Mouse (Mus musculus): Measurements from ENCODE around the gene Qpctl.

The Qpctl gene

DNA sequence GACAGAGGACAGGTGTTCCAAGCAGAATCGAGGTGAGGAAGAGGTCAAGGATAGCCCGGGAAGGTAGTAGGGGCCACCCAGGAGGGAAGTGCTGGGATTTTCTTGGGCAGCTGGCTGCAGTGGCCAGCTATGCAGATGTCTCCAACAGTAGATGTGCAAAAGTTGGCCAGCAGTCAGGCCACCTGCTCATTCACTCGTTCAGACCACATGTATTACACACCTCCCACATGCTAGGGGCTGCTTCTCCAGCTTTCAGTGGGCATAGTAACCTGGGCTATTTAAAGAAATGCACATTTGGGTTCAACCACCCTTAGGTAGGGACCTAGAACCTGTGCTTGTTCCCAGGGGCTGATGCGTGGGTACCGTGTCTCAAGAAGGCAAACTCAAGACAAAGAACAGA, 21.3 kb downstream of the Qpctl start:
- CTCF ChIA-PET = interaction anchor here (0.6 kb wide), 1 partner anchor 10 kb away, joined by 12 read pairs; no protein-coding TSS in a partner anchor

DNA sequence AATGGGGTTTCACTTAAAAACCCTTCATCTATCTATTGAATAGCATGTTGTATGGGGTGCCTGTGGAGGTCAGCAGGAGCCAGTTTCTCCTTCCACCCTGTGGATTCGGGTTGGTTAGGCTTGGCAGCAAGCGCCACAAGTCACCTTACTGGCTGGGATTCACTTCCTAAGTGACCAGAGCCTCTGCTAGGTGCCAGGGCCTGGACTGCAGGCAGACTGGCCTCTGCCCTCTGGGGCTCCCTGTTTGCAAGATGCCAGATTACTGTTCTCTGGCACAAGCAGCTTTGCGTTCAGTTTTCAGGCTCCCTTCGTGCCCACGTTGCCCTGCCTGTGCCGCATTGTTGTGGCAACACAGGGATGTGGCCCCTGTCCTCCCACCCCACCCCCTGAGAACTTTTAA, 24.4 kb downstream of the Qpctl start:
- CTCF ChIA-PET = no interaction called here

- CTCF ChIA-PET = no interaction called here
These were observed 27.4 kb downstream of the Qpctl start for GRCm38 (mm10) chr7:19121686-19122085.

- CTCF ChIA-PET = interaction anchor here (1.4 kb wide), 1 partner anchor 32 kb away, joined by 5 read pairs; no protein-coding TSS in a partner anchor
These were observed 29.3 kb downstream of the Qpctl start, which contains the start of gene Fbxo46 for GRCm38 (mm10) chr7:19119631-19120429. Fbxo46 (plus strand) TSS chr7:19119859.

GRCm38 (mm10) chr7:19119083-19119482, 30.0 kb downstream of the Qpctl start:
- CTCF ChIA-PET = no interaction called here

- CTCF ChIA-PET = interaction anchor here (0.6 kb wide), 1 partner anchor 43 kb away, joined by 3 read pairs; no protein-coding TSS in a partner anchor
These were observed 30.9 kb downstream of the Qpctl start, which contains the start of gene Gm4969 for GRCm38 (mm10) chr7:19118028-19118771. Gm4969 (minus strand) TSS chr7:19118368.

- CTCF ChIA-PET = no interaction called here
These were observed 39.5 kb downstream of the Qpctl start for GRCm38 (mm10) chr7:19109565-19109964.

DNA sequence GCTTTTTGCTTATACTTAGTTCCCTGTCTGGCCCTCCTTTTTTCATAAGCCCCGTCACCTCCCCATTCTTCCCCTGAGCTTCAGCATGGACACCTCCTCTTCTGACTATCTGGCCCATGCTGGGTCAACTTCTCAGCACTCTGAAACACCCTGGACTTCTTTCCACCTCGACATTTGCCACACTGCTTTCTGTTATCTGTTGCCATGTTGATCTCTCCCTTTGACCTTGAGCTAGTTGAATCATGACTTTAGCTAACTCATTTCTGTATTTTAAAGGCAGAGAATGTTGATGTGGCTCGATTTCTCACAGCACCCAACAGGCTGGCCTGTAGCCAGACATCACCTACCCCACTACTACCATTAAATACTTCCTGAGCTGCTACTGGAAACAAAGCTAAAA, 41.7 kb downstream of the Qpctl start:
- CTCF ChIA-PET = no interaction called here

DNA sequence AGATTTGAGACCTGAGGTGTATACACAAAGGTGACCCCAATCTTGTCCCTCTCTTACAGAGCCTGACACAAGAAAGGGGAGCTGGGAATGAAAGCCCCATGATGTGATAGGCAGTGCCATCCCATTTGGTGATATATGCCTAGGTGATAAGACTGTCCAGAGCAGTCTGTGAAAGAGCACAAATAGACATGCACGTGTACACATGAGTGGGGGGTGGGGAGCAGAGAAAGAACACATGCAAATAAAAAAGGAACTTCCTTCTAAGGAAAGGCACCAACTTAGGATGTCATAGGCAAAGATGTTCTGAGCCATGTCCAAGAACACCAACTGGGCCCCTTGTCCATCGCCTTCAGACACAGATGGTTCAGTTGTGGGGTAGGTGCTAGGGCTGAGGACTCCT, 44.6 kb downstream of the Qpctl start:
- CTCF ChIA-PET = no interaction called here

DNA sequence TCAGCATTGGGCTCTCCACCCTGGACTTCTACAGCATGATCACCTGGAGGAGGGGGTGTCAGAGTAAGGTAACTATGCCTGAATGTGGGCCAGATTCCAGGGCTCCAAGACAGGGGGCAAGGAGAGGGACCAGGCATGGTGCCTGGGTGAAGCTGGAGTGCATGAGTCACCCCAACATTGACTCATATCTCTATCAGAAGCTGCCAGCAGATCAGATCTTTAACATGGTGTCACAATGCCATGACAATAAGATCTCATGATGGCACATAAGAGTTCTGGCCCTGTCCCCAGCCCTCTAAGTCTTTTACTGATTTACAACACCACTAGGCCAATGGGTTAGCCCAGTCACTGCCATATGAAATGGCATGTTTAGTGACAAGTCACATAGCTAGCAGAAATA, 45.4 kb downstream of the Qpctl start:
- CTCF ChIA-PET = no interaction called here

- CTCF ChIA-PET = no interaction called here
These were observed 48.8 kb downstream of the Qpctl start for GRCm38 (mm10) chr7:19100290-19100689.

- CTCF ChIA-PET = no interaction called here
These were observed 50.3 kb downstream of the Qpctl start for GRCm38 (mm10) chr7:19098811-19099210.

- CTCF ChIA-PET = interaction anchor here (0.9 kb wide), 1 partner anchor 9 kb away, joined by 4 read pairs; no protein-coding TSS in a partner anchor
These were observed 51.2 kb downstream of the Qpctl start for GRCm38 (mm10) chr7:19097863-19098262.

- CTCF ChIA-PET = interaction anchor here (0.9 kb wide), 1 partner anchor 8 kb away, joined by 4 read pairs; no protein-coding TSS in a partner anchor
These were observed 51.9 kb downstream of the Qpctl start for GRCm38 (mm10) chr7:19097217-19097616.

- CTCF ChIA-PET = interaction anchor here (0.6 kb wide), 1 partner anchor 753 kb away, joined by 5 read pairs; no protein-coding TSS in a partner anchor
These were observed 52.6 kb downstream of the Qpctl start for GRCm38 (mm10) chr7:19096421-19096976.

DNA sequence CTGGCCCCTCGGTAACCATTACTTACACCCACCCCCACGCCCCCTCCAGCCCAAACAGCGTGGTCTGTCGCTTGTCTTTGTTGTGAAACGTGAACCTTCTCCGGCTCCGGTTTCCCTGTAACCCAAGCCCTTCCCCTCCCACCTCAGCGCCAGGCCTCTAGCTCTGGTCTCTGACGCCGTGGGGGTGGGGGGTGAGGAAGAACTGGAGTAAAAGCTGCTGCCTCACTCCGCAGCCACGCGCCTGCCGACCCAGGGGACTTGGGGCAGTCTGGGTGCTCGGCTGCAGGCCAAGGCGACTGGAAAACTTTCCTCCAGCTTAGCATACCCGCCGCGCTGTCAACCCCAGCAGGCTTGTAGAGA, 53.4 kb downstream of the Qpctl start:
- CTCF ChIA-PET = interaction anchor here (0.7 kb wide), 1 partner anchor 127 kb away, joined by 3 read pairs; no protein-coding TSS in a partner anchor

GRCm38 (mm10) chr7:19094826-19095750, 54.0 kb downstream of the Qpctl start:
- CTCF ChIA-PET = interaction anchor here (0.7 to 1.3 kb wide), 4 partner anchors 10 to 126 kb away, joined by 3 to 4 read pairs (median 3); partner anchors contain the start of gene Dmwd

GRCm38 (mm10) chr7:19094471-19094825, 54.6 kb downstream of the Qpctl start, which contains the start of gene Six5:
Six5 (plus strand) TSS chr7:19094594.
- CTCF ChIA-PET = interaction anchor here (0.7 to 1.3 kb wide), 4 partner anchors 10 to 24 kb away, joined by 3 to 4 read pairs (median 3); partner anchors contain the start of gene Dmwd

DNA sequence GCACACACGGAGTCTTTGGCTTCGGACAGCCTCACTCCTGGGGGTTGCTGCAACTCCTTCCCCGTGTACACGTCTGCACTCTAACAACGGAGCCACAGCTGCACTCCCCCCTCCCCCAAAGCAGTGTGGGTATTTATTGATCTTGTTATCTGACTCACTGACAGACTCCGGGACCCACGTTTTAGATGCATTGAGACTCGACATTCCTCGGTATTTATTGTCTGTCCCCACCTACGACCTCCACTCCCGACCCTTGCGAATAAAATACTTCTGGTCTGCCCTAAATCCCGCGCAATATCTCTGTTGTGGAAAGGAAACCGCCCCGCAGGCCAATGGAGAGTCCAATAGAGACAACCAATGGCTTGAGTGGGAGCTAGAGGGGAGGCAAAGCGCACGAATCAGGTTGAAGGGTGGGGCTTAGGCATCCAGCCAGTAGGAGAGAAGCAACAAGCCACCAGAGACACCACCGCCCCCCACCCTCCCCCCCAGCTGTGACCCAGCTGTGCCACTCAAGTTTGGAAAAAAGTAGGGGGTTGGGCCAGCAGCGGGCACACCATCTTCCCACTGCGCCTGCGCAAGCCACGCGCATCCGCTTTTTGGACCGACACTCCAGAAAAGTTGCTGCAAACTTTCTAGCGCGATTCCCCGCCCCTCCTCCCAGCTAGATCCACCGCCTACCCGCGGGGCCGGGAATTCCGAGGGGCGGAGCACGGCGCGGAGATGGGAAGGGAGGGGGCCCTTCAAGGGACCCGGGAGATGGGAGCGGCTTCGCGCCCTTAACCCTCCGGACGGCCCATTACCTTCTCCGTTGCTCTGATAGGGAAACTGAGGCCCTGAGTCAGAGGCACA, 55.3 kb downstream of the Qpctl start:
- CTCF ChIA-PET = interaction anchor here (0.6 to 1.4 kb wide), 6 partner anchors 9 to 246 kb away, joined by 3 to 8 read pairs (median 3); partner anchors contain the start of gene Dmwd

DNA sequence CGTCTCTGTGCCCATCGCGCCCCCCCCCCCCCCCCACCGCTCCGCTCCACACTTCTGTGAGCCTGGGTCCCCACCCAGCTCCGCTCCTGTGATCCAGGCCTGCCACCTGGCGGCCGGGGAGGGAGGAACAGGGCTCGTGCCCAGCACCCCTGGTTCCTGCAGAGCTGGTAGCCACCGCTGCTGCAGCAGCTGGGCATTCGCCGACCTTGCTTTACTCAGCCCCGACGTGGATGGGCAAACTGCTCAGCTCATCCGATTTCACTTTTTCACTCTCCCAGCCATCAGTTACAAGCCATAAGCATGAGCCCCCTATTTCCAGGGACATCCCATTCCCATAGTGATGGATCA, 55.9 kb downstream of the Qpctl start:
- CTCF ChIA-PET = interaction anchor here (0.6 to 1.4 kb wide), 5 partner anchors 15 to 246 kb away, joined by 3 to 8 read pairs (median 5); no protein-coding TSS in a partner anchor
